Mouse (Mus musculus) layer of hippocampus, adult 9-11 months (tissue): ENCODE measurements around the gene Bglap2.
"Not testable (repeated sequence)": the region's sequence is repeated elsewhere in the genome, so short reads cannot be mapped to it uniquely, and the experiment has no call there.

ENCODE experiments used
- DNase-seq: peaks from one replicate; pipeline ENCODE4 v3.0.0; 2022

Bglap2 gene

GRCm38 (mm10) chr3:88378599-88378998 is at the start of gene Bglap2:
Gene Bglap2 (minus strand): TSS chr3:88378699.
- DNase-seq, result not testable (repeated sequence)

DNA sequence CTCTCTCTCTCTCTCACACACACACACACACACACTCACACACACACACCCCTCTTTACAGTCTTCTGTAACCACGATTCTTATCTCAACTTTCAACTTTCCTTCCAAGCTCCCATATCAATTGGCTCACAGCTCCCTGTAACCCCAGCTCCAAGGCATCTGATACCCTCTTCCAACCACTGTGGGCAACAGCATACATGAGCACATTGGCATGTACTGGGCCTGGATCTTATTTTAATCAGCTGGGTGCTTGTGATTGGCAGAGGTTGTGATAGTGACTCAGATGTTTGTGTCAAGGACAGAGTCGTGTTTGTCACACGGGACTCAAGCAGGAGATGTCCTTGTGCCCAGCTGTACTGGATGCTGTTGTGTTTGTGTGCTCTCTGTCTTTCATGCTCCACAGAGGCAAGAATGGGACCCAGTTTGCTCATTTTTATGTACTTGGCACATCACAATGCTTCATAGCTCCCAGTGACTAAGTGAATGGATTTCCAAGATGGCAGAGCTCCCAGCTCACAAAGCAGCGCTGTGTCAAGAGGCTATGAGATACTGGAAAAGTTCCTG is 48.9 kb upstream of the Bglap2 start:
- no peak for DNase-seq

DNA sequence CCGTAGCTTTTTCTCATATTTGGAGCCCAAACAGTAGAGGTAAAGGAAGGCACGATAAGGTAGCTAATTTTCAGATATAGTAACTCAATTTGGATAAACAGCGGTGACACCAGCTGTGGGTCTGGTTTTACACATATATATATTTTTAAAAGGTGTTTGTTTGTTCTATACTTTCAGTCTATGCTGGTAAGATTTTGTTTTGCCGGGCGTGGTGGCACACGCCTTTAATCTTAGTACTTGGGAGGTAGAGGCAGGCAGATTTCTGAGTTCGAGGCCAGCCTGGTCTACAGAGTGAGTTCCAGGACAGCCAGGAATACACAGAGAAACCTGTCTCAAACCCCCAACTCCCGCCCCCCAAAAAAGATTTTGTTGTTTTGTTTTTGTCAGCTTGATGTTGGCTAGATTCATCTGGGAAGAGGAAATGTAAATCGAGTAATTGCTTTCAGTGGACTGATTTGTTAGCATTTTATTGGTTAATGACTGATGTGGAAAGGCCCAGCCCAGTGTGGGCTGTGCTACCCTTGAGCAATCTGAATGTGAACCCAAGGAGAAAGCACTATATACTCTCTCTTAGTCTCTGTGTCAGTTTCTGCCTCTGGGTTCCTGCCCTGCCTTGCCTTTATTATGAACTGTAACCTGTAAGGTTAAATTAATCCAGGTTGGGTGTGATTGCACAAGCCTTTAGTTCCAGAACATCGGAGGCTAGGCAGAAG is 47.4 kb upstream of the Bglap2 start:
- no peak for DNase-seq

GRCm38 (mm10) chr3:88425330-88425689 is 46.8 kb upstream of the Bglap2 start:
- DNase-seq, result no peak

DNA sequence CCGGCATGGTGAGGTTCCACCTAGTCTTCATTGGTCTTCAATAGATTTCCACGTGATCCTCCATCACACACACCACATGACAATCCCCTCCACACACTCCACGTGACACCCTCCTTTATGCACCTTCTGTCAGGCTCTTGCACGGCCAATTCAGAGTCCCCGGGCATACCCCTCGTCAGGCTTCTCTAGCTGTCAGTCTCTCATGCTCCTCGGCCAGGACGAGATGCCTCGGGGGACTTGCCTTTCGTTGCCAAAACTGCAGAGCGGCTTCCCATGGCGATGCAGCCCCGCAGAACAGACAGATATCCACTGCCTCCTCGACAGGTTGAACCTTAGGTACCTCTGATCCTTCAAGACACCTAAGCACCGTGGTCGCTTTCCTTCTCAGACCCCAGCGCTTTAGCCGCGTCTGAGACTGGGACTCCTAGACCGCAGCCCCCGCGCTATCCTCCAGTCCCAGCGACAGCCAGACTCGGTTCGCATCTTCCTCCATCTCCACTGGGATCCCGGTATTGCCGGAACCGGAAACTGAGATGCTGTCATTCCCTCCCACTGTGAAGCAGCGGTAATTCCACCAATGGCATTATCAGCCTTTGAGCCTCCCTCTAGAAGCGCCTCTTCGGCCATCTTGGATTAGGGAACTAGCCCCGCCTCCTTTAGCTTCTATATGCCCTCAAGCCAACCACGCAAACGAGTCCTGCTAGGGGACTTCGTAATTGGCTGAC is 46.3 kb upstream of the Bglap2 start, which contains the start of gene Slc25a44:
TSS of gene Slc25a44 (minus strand) at position 535 of the 725 bp plus-strand sequence.
- DNase-seq, result peak; percentile 97

- DNase-seq, result no peak
Measured at GRCm38 (mm10) chr3:88422020-88422720, 43.7 kb upstream of the Bglap2 start.

DNA sequence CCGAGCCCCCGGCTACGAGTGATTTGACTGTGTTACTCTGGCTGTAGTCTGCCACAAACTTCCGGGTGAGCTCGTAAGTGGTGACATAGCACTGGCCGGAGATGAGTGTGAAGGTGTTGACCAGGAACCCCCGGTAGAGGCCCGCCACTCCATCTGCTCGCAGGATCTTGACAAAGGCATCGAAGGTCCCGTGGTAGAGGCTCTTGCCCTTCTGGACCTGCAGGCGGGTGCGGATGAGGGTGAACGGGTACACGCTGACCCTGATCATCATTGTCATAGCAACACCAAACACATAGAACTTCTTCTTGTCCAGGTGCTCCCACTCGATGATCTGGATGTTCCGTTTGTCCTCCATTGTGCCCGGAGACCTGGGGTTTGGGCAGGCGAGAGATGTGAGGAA is 42.3 kb upstream of the Bglap2 start:
- no peak for DNase-seq

GRCm38 (mm10) chr3:88418016-88418415 is 39.5 kb upstream of the Bglap2 start:
- DNase-seq, result no peak

- DNase-seq, result no peak
Measured at GRCm38 (mm10) chr3:88415668-88416067, 37.2 kb upstream of the Bglap2 start.

DNA sequence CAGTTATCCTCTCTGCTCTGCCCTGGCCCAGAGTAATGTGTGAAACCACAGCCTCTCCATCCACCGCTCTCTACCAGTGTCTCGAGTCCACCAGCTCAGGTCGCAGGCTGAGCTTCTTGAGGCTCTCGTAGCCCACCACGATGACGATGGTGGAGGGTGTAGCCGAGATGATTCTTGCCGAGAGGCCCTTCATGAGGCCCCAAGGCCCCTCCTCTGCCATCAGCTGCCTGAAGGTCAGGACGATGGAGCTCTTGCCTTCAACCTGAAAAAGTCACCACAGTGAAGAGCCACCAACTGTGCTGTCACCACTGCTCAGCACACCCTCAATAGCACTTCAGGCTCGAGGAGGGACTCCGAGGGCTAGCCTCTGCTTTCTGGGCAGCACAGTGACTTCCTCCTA is 34.1 kb upstream of the Bglap2 start:
- DNase-seq, result no peak

DNA sequence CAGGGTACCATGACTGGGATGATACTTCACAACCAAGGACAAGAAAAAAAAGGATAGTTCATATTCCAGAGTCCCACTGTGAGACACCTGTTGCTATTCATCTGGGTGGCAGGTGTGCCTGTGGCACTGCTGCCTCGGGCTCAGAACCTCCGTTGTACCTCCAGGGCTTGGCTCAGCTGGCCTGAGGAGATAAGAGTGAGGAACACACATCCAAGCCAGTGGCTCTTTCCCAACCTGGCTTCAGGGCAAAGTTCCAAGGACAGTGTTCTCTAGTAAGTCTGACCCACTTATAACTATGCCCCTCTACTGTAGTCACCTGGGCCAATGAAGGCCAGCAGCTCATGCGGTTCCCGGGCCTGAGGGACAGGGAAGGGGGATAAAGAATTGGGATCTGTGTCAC is 33.2 kb upstream of the Bglap2 start:
- no peak for DNase-seq

GRCm38 (mm10) chr3:88410645-88411031 is 32.1 kb upstream of the Bglap2 start:
- no peak for DNase-seq

- peak; percentile 92 for DNase-seq
Measured at GRCm38 (mm10) chr3:88409741-88410644, 31.5 kb upstream of the Bglap2 start, which contains the start of gene Pmf1. Gene Pmf1 (minus strand): TSS chr3:88410331.

DNA sequence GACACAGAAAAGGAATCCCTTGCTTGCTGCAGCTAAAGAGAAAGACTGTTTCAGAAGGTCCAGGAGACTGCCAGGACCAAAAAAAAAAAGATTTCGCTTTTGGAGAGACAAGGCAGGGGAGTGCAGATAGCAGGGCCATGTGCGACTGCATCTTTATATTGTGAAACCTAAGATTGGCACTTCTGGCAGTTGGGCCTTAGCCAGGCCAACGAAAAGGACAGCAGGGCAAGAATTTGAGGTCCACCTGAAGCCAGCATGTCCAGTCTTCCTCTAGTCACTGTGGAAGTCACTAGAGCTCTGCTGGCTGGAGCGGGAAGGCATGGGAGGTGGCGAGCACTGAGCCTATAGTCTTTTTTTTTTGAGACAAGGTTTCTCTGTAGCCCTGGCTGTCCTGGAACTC is 30.5 kb upstream of the Bglap2 start:
- DNase-seq, result no peak

- DNase-seq, result no peak
Measured at GRCm38 (mm10) chr3:88407529-88407928, 29.0 kb upstream of the Bglap2 start.

DNA sequence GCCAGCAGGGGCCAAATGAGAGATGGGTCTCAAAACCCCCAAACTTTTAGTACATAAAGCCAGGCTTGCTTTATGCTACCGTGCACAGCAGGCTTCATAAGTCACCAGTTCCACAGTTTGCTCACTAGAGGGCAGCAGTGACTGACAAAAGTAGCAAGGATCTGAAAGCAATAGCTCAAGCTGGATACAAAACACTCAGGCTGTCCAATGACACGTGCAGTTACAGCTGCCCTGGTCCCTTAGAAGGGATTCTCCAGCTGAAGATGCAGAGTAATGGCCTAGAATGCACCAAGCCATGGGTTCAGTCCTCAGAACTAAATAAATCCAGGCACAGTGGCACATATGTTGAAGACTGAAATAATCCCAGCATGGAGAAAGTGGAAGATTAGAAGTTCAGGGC is 28.6 kb upstream of the Bglap2 start:
- peak; percentile 70 for DNase-seq

DNA sequence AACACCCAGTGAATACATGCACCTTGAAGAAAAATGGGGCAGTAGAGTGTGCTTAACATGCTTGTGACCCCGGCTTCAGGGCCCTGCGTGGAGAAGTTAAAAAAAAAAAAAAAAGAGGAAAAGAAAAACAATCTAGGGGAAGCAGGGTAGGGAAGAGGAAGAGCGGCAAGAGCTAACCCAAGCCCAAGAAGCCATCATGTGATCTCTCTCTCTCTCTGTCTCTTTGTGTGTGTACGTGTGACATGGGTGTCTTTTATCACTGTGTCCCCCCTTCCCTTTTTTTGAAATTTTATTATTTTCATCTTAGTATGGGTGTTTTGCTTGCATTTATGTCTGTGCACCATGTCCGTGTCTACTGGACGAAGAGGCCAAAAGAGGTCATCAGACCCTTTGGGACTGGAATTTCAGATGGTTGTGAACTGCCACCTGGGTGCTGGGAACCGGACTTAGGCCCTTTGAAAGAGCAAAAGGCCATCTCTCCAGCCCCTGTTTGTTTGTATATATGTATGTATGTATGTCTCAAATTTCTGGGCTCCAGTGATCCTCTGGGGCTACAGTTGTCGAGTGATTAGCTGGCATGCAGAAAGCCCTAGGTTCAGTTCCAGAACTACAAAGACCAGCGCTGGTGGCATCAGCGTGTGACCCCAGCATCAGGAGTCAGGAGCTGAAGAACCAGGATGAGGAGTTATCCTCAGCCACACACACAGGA is 25.2 kb upstream of the Bglap2 start:
- DNase-seq, result no peak

GRCm38 (mm10) chr3:88398666-88399065 is 20.2 kb upstream of the Bglap2 start:
- no peak for DNase-seq

DNA sequence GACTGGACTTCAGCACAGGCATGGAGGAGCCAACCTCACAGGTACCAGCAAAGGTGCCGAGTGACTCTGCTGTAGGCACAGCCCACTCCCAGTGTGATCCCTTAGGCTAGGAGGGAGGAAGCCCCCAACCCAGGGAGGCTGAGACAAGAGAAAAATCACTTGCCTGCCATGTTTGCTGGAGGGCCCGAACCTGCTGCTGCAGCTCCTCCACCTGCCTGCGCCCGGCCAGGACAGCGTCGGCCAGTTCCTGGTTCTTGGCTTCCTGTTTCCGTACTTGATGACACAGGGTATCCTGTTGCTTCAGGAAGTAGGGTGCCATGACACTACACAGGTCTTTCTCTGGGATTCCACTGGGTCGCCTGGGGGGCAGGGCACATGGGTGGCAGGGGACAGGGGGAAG is 17.2 kb upstream of the Bglap2 start:
- DNase-seq, result no peak

DNA sequence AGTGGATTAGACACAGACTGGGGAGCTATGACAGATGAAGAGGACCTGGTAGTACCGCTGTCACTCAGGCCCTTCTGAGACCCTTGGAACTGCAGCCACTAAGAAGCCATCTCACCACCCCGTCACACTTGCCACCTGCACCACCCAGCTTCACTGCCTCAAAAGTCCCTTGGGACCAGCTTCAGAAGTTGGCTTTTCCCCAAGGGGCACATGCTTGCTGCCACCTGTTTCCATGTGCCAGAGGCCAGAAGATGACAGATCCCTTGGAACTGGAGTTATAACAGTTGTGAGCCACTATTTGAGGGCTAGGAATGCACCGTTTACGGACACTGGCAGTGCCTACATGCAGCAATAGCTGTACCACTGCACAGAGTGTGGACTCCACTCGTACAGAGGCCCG is 16.8 kb upstream of the Bglap2 start:
- no peak for DNase-seq

- no peak for DNase-seq
Measured at GRCm38 (mm10) chr3:88393776-88394375, 15.4 kb upstream of the Bglap2 start.
